Mouse (Mus musculus): ENCODE results near the gene Phlda1.

Gene Phlda1

GRCm38 (mm10) chr10:111505406-111505805 is 680 bp upstream of the Phlda1 start:
- no peak for DNase-seq (ENCODE audit: low read depth, low spot score)

- no peak for DNase-seq (ENCODE audit: low read depth, low spot score)
These were observed 907 bp downstream of the Phlda1 start for GRCm38 (mm10) chr10:111506926-111507459.

- DNase-seq (ENCODE audit: low read depth, low spot score), result no peak
These were observed 1.6 kb downstream of the Phlda1 start for GRCm38 (mm10) chr10:111507460-111508211.

- DNase-seq (ENCODE audit: low read depth, low spot score), result no peak
These were observed 2.4 kb downstream of the Phlda1 start for GRCm38 (mm10) chr10:111508324-111509080.

- no peak for DNase-seq (ENCODE audit: low read depth, low spot score)
These were observed 3.2 kb downstream of the Phlda1 start for GRCm38 (mm10) chr10:111509103-111509784.

GRCm38 (mm10) chr10:111509981-111510380 is 3.9 kb downstream of the Phlda1 start:
- no peak for DNase-seq (ENCODE audit: low read depth, low spot score)

- no peak for DNase-seq (ENCODE audit: low read depth, low spot score)
These were observed 4.7 kb downstream of the Phlda1 start for GRCm38 (mm10) chr10:111510798-111511197.

GRCm38 (mm10) chr10:111512036-111512568 is 6.0 kb downstream of the Phlda1 start:
- no peak for DNase-seq (ENCODE audit: low read depth, low spot score)

GRCm38 (mm10) chr10:111514282-111514885 is 8.3 kb downstream of the Phlda1 start:
- DNase-seq (ENCODE audit: low read depth, low spot score), result no peak

- DNase-seq (ENCODE audit: low read depth, low spot score), result no peak
These were observed 9.3 kb downstream of the Phlda1 start for GRCm38 (mm10) chr10:111515071-111516010.

GRCm38 (mm10) chr10:111516172-111516588 is 10.1 kb downstream of the Phlda1 start:
- DNase-seq (ENCODE audit: low read depth, low spot score), result peak; percentile 82

- no peak for DNase-seq (ENCODE audit: low read depth, low spot score)
These were observed 10.8 kb downstream of the Phlda1 start for GRCm38 (mm10) chr10:111516804-111517436.

- no peak for DNase-seq (ENCODE audit: low read depth, low spot score)
These were observed 12.3 kb downstream of the Phlda1 start for GRCm38 (mm10) chr10:111518350-111518749.

- no peak for DNase-seq (ENCODE audit: low read depth, low spot score)
These were observed 13.7 kb downstream of the Phlda1 start for GRCm38 (mm10) chr10:111519620-111520370.

GRCm38 (mm10) chr10:111520621-111521020 is 14.5 kb downstream of the Phlda1 start:
- no peak for DNase-seq (ENCODE audit: low read depth, low spot score)

GRCm38 (mm10) chr10:111521636-111522035 is 15.6 kb downstream of the Phlda1 start:
- DNase-seq (ENCODE audit: low read depth, low spot score), result no peak

- no peak for DNase-seq (ENCODE audit: low read depth, low spot score)
These were observed 16.1 kb downstream of the Phlda1 start for GRCm38 (mm10) chr10:111522230-111522629.

GRCm38 (mm10) chr10:111523894-111524293 is 17.8 kb downstream of the Phlda1 start:
- no peak for DNase-seq (ENCODE audit: low read depth, low spot score)

- no peak for DNase-seq (ENCODE audit: low read depth, low spot score)
These were observed 21.0 kb downstream of the Phlda1 start for GRCm38 (mm10) chr10:111527057-111527456.

Measured in skeletal muscle tissue, adult 2 months (tissue).